Mouse (Mus musculus) naive thymus-derived CD4-positive, alpha-beta T cell, adult 2 months (primary cell): ENCODE data around the gene Per1.
A peak's percentile ranks its signal among the peaks of the same experiment; 100 is the strongest.

Source experiments
- DNase-seq: peaks from one replicate; pipeline ENCODE4 v3.0.0-alpha.2; 2011; ENCODE audit warnings: low read depth

The Per1 gene

GRCm38 (mm10) chr11:69116843-69117242 lies 21.8 kb downstream of the Per1 start:
- DNase-seq, result no peak

- peak; percentile 75 for DNase-seq
Measured at GRCm38 (mm10) chr11:69117737-69118695, 23.0 kb downstream of the Per1 start.

GRCm38 (mm10) chr11:69118765-69119164 lies 23.7 kb downstream of the Per1 start:
- DNase-seq, result peak; percentile 92

- no peak for DNase-seq
Measured at GRCm38 (mm10) chr11:69119446-69120155, 24.6 kb downstream of the Per1 start.

- no peak for DNase-seq
Measured at GRCm38 (mm10) chr11:69120221-69121000, 25.4 kb downstream of the Per1 start, which contains the start of gene Hes7. Gene Hes7, plus strand, starts transcription at chr11:69120404.

- peak; percentile 55 for DNase-seq
Measured at GRCm38 (mm10) chr11:69121001-69121740, 26.2 kb downstream of the Per1 start.

- peak; percentile 62 for DNase-seq
Measured at GRCm38 (mm10) chr11:69121741-69122335, 26.8 kb downstream of the Per1 start.

- peak; percentile 68 for DNase-seq
Measured at GRCm38 (mm10) chr11:69122336-69122951, 27.4 kb downstream of the Per1 start, which contains the start of gene 9130213A22Rik. Gene 9130213A22Rik, minus strand, starts transcription at chr11:69122589.

- DNase-seq, result peak; percentile 87
Measured at GRCm38 (mm10) chr11:69123056-69123692, 28.2 kb downstream of the Per1 start.

GRCm38 (mm10) chr11:69123693-69124497 lies 28.9 kb downstream of the Per1 start:
- peak; percentile 89 for DNase-seq

GRCm38 (mm10) chr11:69124498-69124847 lies 29.5 kb downstream of the Per1 start:
- peak; percentile 91 for DNase-seq

GRCm38 (mm10) chr11:69125041-69125851 lies 30.2 kb downstream of the Per1 start:
- DNase-seq, result peak; percentile 95

GRCm38 (mm10) chr11:69125852-69125918 lies 30.7 kb downstream of the Per1 start, which contains the start of gene Aloxe3:
Gene Aloxe3, plus strand, starts transcription at chr11:69125896.
- no peak for DNase-seq

- DNase-seq, result peak; percentile 52
Measured at GRCm38 (mm10) chr11:69125919-69126705, 31.1 kb downstream of the Per1 start.

- DNase-seq, result no peak
Measured at GRCm38 (mm10) chr11:69126706-69127095, 31.7 kb downstream of the Per1 start.

- DNase-seq, result no peak
Measured at GRCm38 (mm10) chr11:69128426-69129122, 33.6 kb downstream of the Per1 start.

GRCm38 (mm10) chr11:69133566-69133922 lies 38.5 kb downstream of the Per1 start:
- DNase-seq, result no peak
